Mouse (Mus musculus) testis, adult 2 months (tissue): ENCODE results near the gene Ric8a.

ENCODE experiments used
- CTCF ChIP-seq: fragments of 200-500 bp; IDR thresholded peaks from 2 replicates; pipeline ENCODE4 v1.5.1; 2012; ENCODE audit warnings: low read depth, mild to moderate bottlenecking, inconsistent platforms, low read length, moderate library complexity; ENCODE audit not compliant: control insufficient read depth, insufficient read depth, insufficient replicate concordance
- POLR2A ChIP-seq: fragments of 200-500 bp; IDR thresholded peaks from 2 replicates; pipeline ENCODE4 v1.6.1; 2012; ENCODE audit warnings: low read depth, mild to moderate bottlenecking, inconsistent platforms, low read length, moderate library complexity; ENCODE audit not compliant: control insufficient read depth

GRCm38 (mm10) chr7:140908634-140909107 is 51.9 kb downstream of the Ric8a start:
- TF ChIP-seq POLR2A (no peak), CTCF (peak; percentile 75)
